Mouse (Mus musculus) kidney, adult 2 months (tissue): ENCODE data around the gene Gne. TPM values are rescaled to one million over a fixed set of nuclear protein-coding genes. Genes with fewer than 3 reads are reported as not detected.
A peak's percentile ranks its signal among the peaks of the same experiment; 100 is the strongest.

Experiments
- DNase-seq: peaks from one replicate; pipeline ENCODE4 v3.0.0; 2021
- H3K27ac ChIP-seq: fragments of 200-500 bp; 2 replicates; pipeline ENCODE4 v1.5.1; 2012; ENCODE audit warnings: low read depth, low read length, control low read depth, inconsistent platforms; ENCODE audit not compliant: insufficient read depth
- H3K27me3 ChIP-seq: fragments of 200-500 bp; replicated peaks from 2 replicates; pipeline ENCODE4 v1.6.1; 2012; ENCODE audit warnings: mild to moderate bottlenecking, moderate library complexity, low read length, inconsistent platforms; ENCODE audit not compliant: control insufficient read depth, insufficient read depth
- H3K36me3 ChIP-seq: fragments of 200-500 bp; 2 replicates; pipeline ENCODE4 v1.6.1; 2012; ENCODE audit warnings: mild to moderate bottlenecking, moderate library complexity, low read length, inconsistent platforms; ENCODE audit not compliant: control insufficient read depth, insufficient read depth
- H3K4me1 ChIP-seq: fragments of 200-500 bp; 2 replicates; pipeline ENCODE4 v1.6.1; 2011; ENCODE audit warnings: low read length; ENCODE audit not compliant: control insufficient read depth, insufficient read depth
- H3K4me3 ChIP-seq: fragments of 200-500 bp; 2 replicates; pipeline ENCODE4 v1.5.1; 2011; ENCODE audit warnings: mild to moderate bottlenecking, low read depth, low read length, control low read depth; ENCODE audit not compliant: insufficient read depth
- CTCF ChIP-seq: fragments of 200-500 bp; conservative IDR thresholded peaks from 2 replicates; pipeline ENCODE4 v1.5.1; 2011; ENCODE audit warnings: low read depth, mild to moderate bottlenecking, control low read depth, low read length, moderate library complexity, mixed read lengths; ENCODE audit not compliant: insufficient read depth, insufficient read length
- POLR2A ChIP-seq: fragments of 200-500 bp; IDR thresholded peaks from one replicate; pipeline ENCODE4 v1.6.1; 2011; ENCODE audit warnings: low read depth, low read length, control low read depth
- WGBS: fragments of 180-500 bp; shearing (Covaris S2); methylation state at CpG from one replicate; pipeline ENCODE4 v1.1.7; 2018; 5-methylcytosine and 5-hydroxymethylcytosine counted together
- polyA plus RNA-seq: library from polyadenylated mRNA; depleted of rRNA; stranded (reverse); fragments of >200 nt; gene quantifications from 2 replicates; pipeline ENCODE4 v1.2.3, GENCODE M21; 2012

The Gne gene
- polyA plus RNA-seq, 1 experiment = 26.2 TPM

GRCm38 (mm10) chr4:44042429-44042828 is 41.5 kb downstream of the Gne start:
- no peak for TF ChIP-seq POLR2A
- H3K27me3 ChIP-seq = no peaks in the 10 kb centered on the region
- H3K4me3 ChIP-seq = no peak overlapping the region
- H3K36me3 ChIP-seq = peaks cover 3% of the 10 kb centered on the region
- H3K27ac ChIP-seq = no peak overlapping the region
- H3K4me1 ChIP-seq = no peaks in the 10 kb centered on the region
- WGBS = 85% methylated on average over 5 of the region's 5 CpGs
- DNase-seq = no peak

DNA sequence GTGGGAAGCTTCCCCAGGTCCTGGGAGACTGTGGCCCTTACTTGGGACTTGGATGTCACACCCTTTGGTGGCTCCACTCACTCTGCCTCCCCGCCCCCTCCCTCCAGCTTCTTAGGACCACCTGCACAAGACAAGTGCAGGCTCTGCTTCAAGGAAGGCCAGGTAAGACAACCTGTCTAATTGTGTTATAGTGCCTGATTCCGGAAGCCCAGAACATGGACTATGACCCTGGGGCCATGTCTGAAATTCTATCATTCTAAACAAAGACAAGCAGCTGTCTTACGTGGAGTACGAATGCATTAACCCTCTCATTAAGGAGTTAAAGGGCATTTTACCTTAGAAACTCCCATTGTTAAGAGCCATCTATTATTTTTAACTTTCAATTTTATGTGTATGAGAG is 43.2 kb downstream of the Gne start:
- Histone ChIP-seq H3K4me3 (no peak overlapping the region), H3K36me3 (peaks cover 3% of the 10 kb centered on the region), H3K27me3 (no peaks in the 10 kb centered on the region), H3K27ac (no peak overlapping the region), H3K4me1 (no peaks in the 10 kb centered on the region)
- 74% methylated on average over 4 of the region's 4 CpGs for WGBS
- no peak for TF ChIP-seq POLR2A
- no peak for TF ChIP-seq CTCF
- no peak for DNase-seq

DNA sequence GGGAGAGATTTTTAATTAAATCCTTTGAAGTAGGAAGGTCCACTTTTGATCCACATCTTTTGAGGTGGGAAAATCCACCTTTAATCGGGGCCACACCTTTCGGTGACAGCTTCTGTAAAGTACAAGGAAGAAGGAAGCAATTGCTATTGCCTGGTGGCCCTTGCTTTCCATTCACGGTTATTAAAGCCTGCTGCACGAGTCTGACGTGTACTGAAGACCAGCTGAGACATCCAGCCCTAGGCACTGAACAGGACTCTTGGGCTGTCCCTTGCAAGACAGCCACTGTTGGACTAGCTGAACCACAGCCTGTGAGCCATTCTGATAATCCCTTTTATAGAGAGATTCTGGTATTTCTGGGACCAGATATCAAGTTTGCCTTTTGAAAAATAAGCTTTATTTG is 47.5 kb downstream of the Gne start:
- Histone ChIP-seq H3K4me1 (no peaks in the 10 kb centered on the region; the same call in 1 of the 2 replicates), H3K36me3 (no peaks in the 10 kb centered on the region; the same call in none of the 2 replicates), H3K27ac (no peak overlapping the region), H3K4me3 (no peak overlapping the region), H3K27me3 (no peaks in the 10 kb centered on the region)
- TF ChIP-seq POLR2A = no peak
- no peak for TF ChIP-seq CTCF
- WGBS = 76% methylated on average over 5 of the region's 5 CpGs
- no peak for DNase-seq

DNA sequence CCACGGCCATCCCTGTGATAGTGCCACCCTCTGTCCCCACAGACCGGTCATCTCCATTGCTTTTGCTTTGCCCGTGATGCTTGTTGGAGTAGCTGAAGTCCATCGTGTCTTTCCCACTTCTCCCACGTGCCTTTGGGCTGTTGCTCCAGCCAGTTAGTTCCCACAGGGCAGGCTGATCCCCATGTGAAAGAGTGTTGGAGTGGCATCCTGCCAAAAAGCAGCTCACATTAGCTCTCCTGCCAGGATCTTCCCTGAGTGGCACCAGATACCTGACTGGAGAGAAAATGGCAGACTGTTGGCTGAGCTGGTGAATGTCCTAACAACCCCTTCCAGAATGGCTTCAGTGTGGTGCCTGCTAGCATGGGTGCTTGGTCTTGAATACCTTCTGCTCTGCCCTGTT is 52.5 kb downstream of the Gne start:
- Histone ChIP-seq H3K4me1 (no peaks in the 10 kb centered on the region; the same call in 1 of the 2 replicates), H3K4me3 (no peak overlapping the region), H3K36me3 (peaks cover 3% of the 10 kb centered on the region), H3K27me3 (no peaks in the 10 kb centered on the region), H3K27ac (no peak overlapping the region)
- TF ChIP-seq POLR2A = no peak
- no peak for TF ChIP-seq CTCF
- peak; percentile 74 for DNase-seq
- 68% methylated on average over 5 of the region's 5 CpGs for WGBS

GRCm38 (mm10) chr4:44029661-44030066 is 54.3 kb downstream of the Gne start:
- H3K27me3 ChIP-seq = no peaks in the 10 kb centered on the region
- no peak overlapping the region for H3K27ac ChIP-seq
- no peak for DNase-seq
- no peaks in the 10 kb centered on the region; the same call in 1 of the 2 replicates for H3K4me1 ChIP-seq
- peaks cover 6% of the 10 kb centered on the region for H3K36me3 ChIP-seq
- no peak overlapping the region for H3K4me3 ChIP-seq
- no peak for TF ChIP-seq POLR2A
- no peak for TF ChIP-seq CTCF
- 89% methylated on average over 15 of the region's 15 CpGs for WGBS

DNA sequence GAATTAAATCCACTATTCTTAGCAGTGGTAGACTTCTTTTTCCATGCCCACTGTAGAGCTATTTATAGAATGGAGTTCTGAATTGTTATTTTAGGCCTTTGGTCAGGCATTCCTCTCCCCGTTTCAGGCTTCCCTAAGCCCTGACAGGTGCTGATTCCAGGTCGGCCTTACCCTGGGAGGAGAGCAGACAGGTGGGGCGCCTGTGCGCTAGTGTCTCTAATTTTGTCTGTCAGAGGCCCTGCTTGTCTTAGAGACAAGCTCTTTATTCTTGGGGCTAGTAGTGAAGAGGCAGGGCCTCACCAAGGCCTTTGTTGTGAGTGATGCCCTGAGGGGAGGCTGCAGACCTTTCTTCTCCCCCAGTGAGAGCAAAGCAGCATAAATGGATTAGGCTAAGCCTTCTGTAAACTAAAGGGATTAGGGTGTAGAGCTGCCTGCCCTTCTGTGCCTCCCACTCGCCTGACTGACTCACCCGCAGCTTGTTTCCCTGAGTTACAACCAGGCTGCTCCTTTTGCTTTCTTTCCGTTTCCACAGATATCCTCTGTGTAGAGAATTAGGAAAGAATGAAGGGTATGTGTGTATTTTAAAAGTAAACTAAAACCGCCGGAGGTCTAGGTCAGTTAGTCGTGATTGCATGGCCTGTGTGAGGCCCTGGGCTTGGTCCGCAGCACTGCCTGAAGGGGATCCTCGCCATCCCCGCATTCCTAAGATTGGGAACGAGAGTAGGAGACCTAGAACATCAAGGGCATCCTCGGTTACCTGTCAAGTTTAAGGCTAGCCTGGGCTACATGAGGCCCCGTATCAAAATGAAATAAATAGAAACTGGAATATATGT is 55.5 kb downstream of the Gne start:
- Histone ChIP-seq H3K36me3 (peaks cover 6% of the 10 kb centered on the region), H3K27me3 (no peaks in the 10 kb centered on the region), H3K4me3 (no peak overlapping the region), H3K27ac (no peak overlapping the region), H3K4me1 (no peaks in the 10 kb centered on the region; the same call in 1 of the 2 replicates)
- TF ChIP-seq POLR2A (no peak), CTCF (no peak)
- 76% methylated on average over 16 of the region's 16 CpGs for WGBS
- DNase-seq = no peak

DNA sequence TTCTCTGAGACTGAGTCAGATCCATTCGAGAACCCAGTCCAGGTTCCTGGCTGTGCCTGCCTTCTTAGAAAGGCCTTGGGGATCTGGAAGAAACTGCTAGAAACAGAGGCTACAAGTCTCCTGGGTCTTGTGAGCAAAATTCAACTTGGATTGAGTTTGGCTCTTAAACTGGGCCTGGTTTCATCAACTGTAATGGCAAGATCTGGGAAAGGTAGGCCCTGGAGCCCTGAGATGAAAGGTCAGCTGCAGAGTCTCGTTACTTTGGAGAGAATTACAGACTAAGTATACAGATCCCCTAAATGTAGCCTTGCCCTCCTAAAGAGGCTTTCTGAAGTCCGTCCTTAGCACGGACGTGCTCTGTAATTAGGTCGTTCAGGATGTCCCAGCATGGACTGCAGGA is 58.4 kb downstream of the Gne start:
- Histone ChIP-seq H3K4me1 (no peaks in the 10 kb centered on the region), H3K27ac (no peak overlapping the region), H3K4me3 (no peak overlapping the region), H3K27me3 (no peaks in the 10 kb centered on the region), H3K36me3 (peaks cover 9% of the 10 kb centered on the region)
- DNase-seq = no peak
- TF ChIP-seq CTCF (no peak), POLR2A (no peak)
- WGBS = 85% methylated on average over 6 of the region's 6 CpGs
